Mouse (Mus musculus) G1E (cell line): ENCODE data around the gene Lclat1.

ENCODE experiments used
- CTCF ChIP-seq: IDR thresholded peaks from 2 replicates; pipeline ENCODE4 v1.5.1; 2012; ENCODE audit warnings: low read depth, low read length, inconsistent platforms, mixed read lengths
- GATA1 ChIP-seq: IDR thresholded peaks from 2 replicates; pipeline ENCODE4 v1.6.1; 2012; ENCODE audit warnings: borderline replicate concordance, low read length, inconsistent platforms, mixed read lengths
- GATA2 ChIP-seq: IDR thresholded peaks from 2 replicates; pipeline ENCODE4 v1.6.1; 2012; ENCODE audit warnings: low read depth, low read length, inconsistent platforms, borderline replicate concordance

DNA sequence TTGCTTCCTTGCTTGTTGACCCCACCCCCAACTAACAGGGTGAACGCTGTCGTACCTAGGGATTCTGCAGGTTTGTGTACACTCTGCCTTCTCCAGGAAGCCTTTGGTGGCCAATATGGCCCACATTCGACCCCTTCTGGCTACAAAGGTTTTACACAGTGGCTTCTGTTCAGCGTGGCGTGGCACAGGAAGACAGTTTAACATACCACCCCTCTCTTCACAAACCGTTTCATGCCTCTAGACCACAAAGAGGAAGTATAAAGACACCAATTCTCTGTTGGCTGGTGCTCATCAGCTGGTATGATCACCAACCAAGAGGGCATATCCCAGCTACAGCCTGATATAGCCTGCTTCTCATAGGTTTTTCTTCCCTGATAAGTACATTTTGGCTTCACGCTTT, 166.0 kb downstream of the Lclat1 start:
- TF ChIP-seq CTCF = no peak
- no peak for TF ChIP-seq GATA1
- no peak for TF ChIP-seq GATA2
